Mouse (Mus musculus) G1E (cell line): Measurements from ENCODE around the gene C1s1. TPM values are rescaled to one million over a fixed set of nuclear protein-coding genes. Genes with fewer than 3 reads are reported as not detected.
"Not testable (repeated sequence)": the region's sequence is repeated elsewhere in the genome, so short reads cannot be mapped to it uniquely, and the experiment has no call there.

Experiments used
- ATAC-seq: 2 replicates; pipeline ENCODE4 v1.8.0; 2016; ENCODE audit warnings: mild to moderate bottlenecking; ENCODE audit not compliant: insufficient number of reproducible peaks, poor library complexity, low FRiP score, severe bottlenecking; ENCODE audit errors: extremely low read depth
- DNase-seq: peaks from one replicate; pipeline ENCODE4 v3.0.0; 2012; ENCODE audit warnings: low spot score
- H3K27me3 ChIP-seq: 2 replicates; pipeline ENCODE4 v1.6.1; 2012; ENCODE audit warnings: mild to moderate bottlenecking, low read length, inconsistent platforms; ENCODE audit not compliant: insufficient read depth
- H3K36me3 ChIP-seq: replicated peaks from 2 replicates; pipeline ENCODE3; 2012; ENCODE audit warnings: mild to moderate bottlenecking, inconsistent platforms
- H3K4me1 ChIP-seq: 2 replicates; pipeline ENCODE4 v1.6.1; 2012; ENCODE audit warnings: low read depth, low read length, inconsistent platforms, mixed read lengths; ENCODE audit not compliant: insufficient read depth
- H3K4me3 ChIP-seq: 2 replicates; pipeline ENCODE4 v1.5.1; 2012; ENCODE audit warnings: low read depth, mild to moderate bottlenecking, inconsistent platforms, low read length, moderate library complexity, mixed read lengths
- H3K9me3 ChIP-seq: replicated peaks from 2 replicates; pipeline ENCODE4 v1.6.1; 2012; ENCODE audit warnings: inconsistent platforms
- CTCF ChIP-seq: IDR thresholded peaks from 2 replicates; pipeline ENCODE4 v1.5.1; 2012; ENCODE audit warnings: low read depth, low read length, inconsistent platforms, mixed read lengths
- GATA1 ChIP-seq: IDR thresholded peaks from 2 replicates; pipeline ENCODE4 v1.6.1; 2012; ENCODE audit warnings: borderline replicate concordance, low read length, inconsistent platforms, mixed read lengths
- GATA2 ChIP-seq: IDR thresholded peaks from 2 replicates; pipeline ENCODE4 v1.6.1; 2012; ENCODE audit warnings: low read depth, low read length, inconsistent platforms, borderline replicate concordance
- POLR2AphosphoS5 ChIP-seq: IDR thresholded peaks from 2 replicates; pipeline ENCODE4 v1.6.1; 2012; ENCODE audit warnings: low read depth, low read length, inconsistent platforms; ENCODE audit not compliant: insufficient replicate concordance
- TAL1 ChIP-seq: conservative IDR thresholded peaks from 2 replicates; pipeline ENCODE4 v1.6.1; 2012; ENCODE audit warnings: low read depth, low read length, inconsistent platforms, mixed read lengths
- polyA plus RNA-seq: library from polyadenylated mRNA; stranded (reverse); fragments of >175 nt; gene quantifications from 2 replicates; pipeline ENCODE4 v1.2.3, GENCODE M21; 2012
- total RNA-seq, 2 experiments: library from RNA; stranded (forward) in 1 of 2; stranded (reverse) in 1 of 2; fragments of 200-1000 nt in 1 of 2; fragments of >200 nt in 1 of 2; fragmentation: Nextera tagmentation in 1 of 2; gene quantifications; 2 replicates each; pipeline ENCODE4 v1.2.3; 2014 to 2017

The C1s1 gene
- not detected in 2 replicates for total RNA-seq (2014; fragmentation: Nextera tagmentation)
- 0.05 TPM in 1 of 2 replicates, not detected in the other for total RNA-seq (2017)
- not detected in 2 replicates for polyA plus RNA-seq

DNA sequence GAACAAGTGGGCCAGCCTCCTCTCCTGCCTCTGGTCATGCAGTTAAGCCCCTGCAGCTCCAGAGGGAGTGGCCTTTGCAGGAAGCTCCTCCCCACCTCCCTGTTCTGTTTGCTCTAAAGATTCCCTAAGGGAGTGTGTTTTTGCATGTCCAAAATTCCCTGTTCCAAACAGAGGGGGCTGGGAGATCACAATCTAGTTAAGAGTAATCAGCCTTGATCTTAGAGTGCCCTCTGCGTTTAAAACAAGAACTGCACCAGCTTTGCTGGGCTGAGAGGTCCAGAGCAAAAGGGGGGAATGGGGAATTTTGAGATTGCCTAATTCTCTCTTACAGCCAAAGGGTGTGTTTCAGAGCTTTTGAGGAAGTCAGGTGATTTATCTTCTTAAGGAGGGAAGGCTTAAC lies at the start of gene C1s1:
C1s1 (minus strand) TSS at position 76 of the 400 bp plus-strand sequence.
- not testable (repeated sequence) for DNase-seq, H3K9me3 ChIP-seq, H3K36me3 ChIP-seq, H3K4me3 ChIP-seq, ATAC-seq, H3K27me3 ChIP-seq, H3K4me1 ChIP-seq

DNA sequence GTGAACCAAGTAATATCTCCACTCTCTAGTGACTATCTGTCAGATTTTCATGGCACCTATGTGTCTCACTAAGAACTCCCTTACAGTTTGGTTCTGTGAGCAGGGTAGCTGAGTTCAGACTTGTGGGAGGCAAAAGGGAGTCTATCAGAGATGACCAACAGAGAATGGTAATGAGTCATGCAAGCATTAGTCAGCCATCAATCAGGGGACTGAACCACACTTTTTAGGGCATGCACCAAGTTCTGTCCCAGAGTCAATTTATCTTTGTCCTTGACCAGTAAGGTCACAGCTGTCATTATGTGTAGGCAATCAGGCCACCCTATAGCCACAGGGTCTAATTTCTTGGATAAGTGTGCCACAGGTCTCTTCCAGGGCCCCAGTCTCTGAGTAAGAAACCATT lies 46.6 kb upstream of the C1s1 start:
- H3K9me3 ChIP-seq: no peaks in the 10 kb centered on the region
- TF ChIP-seq POLR2AphosphoS5: no peak
- TF ChIP-seq CTCF: no peak
- no peak for TF ChIP-seq GATA2
- no peak for TF ChIP-seq TAL1
- TF ChIP-seq GATA1: no peak

DNA sequence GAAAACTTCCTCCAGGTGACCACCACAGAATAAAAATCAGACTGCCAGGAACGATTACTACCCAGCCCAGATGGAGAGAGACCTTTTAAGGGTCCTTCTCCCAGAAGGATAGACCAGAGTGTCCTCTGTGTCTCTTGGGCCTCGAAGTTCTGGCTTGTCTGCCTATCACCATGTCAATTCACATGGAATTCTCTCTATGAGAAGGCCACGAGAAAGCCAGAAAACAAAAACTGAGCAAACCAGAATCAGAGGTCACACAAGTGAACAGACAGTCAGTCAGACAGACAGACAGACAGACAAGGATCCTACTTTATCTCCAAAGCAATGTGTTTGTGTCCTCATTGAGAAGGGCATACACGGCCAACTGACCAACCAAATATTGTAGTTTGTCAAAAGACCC lies 44.1 kb upstream of the C1s1 start:
- Histone ChIP-seq H3K4me1 (no peaks in the 10 kb centered on the region), H3K9me3 (no peaks in the 10 kb centered on the region), H3K27me3 (peaks cover 6% of the 10 kb centered on the region), H3K4me3 (no peak overlapping the region), H3K36me3 (no peaks in the 10 kb centered on the region)
- ATAC-seq (no peak), DNase-seq (no peak)
- TF ChIP-seq TAL1 (no peak), GATA2 (no peak), GATA1 (no peak), POLR2AphosphoS5 (no peak)

More for the DNA sequence above, 46.6 kb upstream of the C1s1 start:
- Histone ChIP-seq H3K4me3 (no peak overlapping the region), H3K27me3 (peaks cover 9% of the 10 kb centered on the region), H3K4me1 (no peaks in the 10 kb centered on the region), H3K36me3 (no peaks in the 10 kb centered on the region)
- ATAC-seq (no peak), DNase-seq (no peak)

DNA sequence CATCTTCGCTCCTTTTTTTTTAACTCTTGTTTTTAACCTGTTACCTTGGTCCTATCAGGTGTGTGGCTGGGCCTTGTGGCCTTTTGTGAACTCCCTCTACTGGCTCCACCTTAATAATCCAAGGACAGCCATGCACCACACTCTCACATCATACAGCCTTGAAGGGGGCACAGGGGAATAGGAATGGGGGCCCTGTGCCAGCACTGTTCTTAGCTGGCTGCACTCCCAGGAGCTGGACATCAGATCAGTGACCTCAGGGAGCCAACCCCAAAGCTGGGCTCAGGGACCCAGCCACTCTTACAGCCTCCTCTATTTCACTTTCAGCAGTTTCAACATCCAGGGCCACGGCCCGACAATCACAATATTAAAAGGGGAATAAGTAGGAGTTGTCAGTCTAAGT lies 43.6 kb upstream of the C1s1 start:
- H3K36me3 ChIP-seq: no peaks in the 10 kb centered on the region
- no peaks in the 10 kb centered on the region for H3K9me3 ChIP-seq
- H3K27me3 ChIP-seq: peaks cover 6% of the 10 kb centered on the region
- ATAC-seq: no peak
- no peaks in the 10 kb centered on the region for H3K4me1 ChIP-seq
- no peak overlapping the region for H3K4me3 ChIP-seq
- no peak for TF ChIP-seq CTCF
- no peak for TF ChIP-seq TAL1
- no peak for DNase-seq

DNA sequence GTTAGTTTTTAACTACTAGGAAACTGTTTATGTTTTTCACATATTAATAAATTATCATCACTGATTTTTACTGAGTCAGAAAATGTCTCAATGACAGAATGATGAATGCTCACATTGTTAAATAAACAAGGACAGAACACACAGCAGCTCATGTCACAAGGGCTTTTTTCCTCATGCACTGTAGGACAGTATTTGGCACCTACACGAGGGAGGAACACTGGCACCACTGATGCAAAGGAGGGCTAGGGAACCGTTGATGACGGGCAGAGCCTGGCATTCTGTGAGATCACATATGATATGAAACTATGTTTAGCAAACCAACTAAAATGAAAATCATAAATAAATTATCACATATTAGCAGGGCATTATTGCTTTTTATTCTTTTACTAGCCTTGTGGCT lies 42.8 kb upstream of the C1s1 start:
- DNase-seq (no peak), ATAC-seq (no peak)
- no peaks in the 10 kb centered on the region for H3K36me3 ChIP-seq
- peaks cover 6% of the 10 kb centered on the region for H3K27me3 ChIP-seq
- no peak overlapping the region for H3K4me3 ChIP-seq
- H3K4me1 ChIP-seq: no peaks in the 10 kb centered on the region
- TF ChIP-seq TAL1: no peak
- TF ChIP-seq CTCF: no peak
- TF ChIP-seq GATA2: no peak
- no peak for TF ChIP-seq GATA1
- no peak for TF ChIP-seq POLR2AphosphoS5
- no peaks in the 10 kb centered on the region for H3K9me3 ChIP-seq

DNA sequence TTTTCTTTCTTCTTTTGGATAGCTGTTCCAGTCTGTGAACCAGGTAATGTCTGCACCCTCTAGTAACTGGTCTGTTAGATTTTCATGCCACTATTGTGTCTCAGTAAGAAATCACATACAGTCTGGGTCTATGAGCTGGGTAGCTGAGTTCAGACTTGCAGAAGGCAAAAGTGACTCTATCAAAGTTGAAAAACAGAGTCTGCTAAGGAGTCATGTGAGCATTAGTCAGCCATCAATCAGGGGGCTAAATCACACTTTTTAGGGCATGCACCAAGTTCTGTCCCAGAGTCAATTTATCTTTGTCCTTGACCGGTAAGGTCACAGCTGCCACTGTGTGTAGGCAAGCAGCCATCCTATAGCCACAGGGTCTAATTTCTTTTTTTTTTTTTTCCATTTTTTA lies 40.1 kb upstream of the C1s1 start:
- ATAC-seq: no peak
- TF ChIP-seq POLR2AphosphoS5 (no peak), TAL1 (no peak), GATA2 (no peak), GATA1 (no peak), CTCF (no peak)
- no peaks in the 10 kb centered on the region for H3K9me3 ChIP-seq

DNA sequence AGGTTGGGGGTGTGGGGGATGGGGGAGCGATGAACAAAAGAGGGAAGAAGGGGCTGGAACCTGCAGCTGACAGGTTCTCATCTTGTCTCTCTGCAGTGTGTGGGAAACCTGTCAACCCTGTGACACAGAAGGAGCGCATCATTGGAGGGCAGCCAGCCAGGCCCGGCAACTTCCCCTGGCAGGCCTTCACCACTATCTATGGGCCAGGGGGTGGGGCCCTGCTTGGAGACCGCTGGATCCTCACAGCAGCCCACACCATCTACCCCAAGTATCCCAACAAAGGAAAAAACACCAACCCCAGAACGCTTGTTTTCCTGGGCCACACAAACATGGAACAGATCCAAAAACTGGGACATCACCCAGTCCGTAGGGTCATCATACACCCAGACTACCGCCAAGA lies 38.0 kb upstream of the C1s1 start:
- not testable (repeated sequence) for H3K36me3 ChIP-seq, ATAC-seq, DNase-seq, H3K9me3 ChIP-seq, H3K4me1 ChIP-seq, H3K4me3 ChIP-seq, H3K27me3 ChIP-seq

More for the DNA sequence above, 40.1 kb upstream of the C1s1 start:
- H3K36me3 ChIP-seq: no peaks in the 10 kb centered on the region
- DNase-seq: no peak
- H3K4me3 ChIP-seq: no peak overlapping the region
- H3K4me1 ChIP-seq: no peaks in the 10 kb centered on the region
- H3K27me3 ChIP-seq: peaks cover 6% of the 10 kb centered on the region

DNA sequence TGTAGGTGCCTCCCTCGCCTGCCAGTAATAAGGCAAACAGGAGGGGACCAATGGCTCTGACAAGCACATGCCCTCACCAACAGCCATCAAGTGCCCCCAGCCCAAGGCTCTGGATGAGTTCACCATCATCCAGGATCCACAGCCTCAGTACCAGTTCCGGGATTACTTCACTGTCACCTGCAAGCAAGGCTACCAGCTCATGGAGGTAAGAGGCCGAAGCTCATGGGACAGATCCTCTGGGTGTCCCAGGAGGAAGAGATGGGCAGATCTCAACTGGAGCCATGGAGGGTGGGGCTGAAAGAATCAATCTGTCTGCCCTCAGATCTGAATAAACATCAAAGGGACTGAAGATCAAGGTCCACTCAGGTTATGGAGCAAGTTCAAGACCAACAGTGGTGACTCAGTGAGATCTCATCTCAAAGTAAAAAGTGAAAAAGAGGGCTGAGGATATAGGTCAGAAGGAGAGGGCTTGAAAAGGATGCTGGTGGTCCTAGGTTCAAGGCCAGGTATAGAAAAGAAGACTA lies 33.1 kb upstream of the C1s1 start:
- not testable (repeated sequence) for H3K9me3 ChIP-seq, H3K36me3 ChIP-seq, DNase-seq, H3K27me3 ChIP-seq, H3K4me3 ChIP-seq, H3K4me1 ChIP-seq, ATAC-seq
